In the genomic region with DNA sequence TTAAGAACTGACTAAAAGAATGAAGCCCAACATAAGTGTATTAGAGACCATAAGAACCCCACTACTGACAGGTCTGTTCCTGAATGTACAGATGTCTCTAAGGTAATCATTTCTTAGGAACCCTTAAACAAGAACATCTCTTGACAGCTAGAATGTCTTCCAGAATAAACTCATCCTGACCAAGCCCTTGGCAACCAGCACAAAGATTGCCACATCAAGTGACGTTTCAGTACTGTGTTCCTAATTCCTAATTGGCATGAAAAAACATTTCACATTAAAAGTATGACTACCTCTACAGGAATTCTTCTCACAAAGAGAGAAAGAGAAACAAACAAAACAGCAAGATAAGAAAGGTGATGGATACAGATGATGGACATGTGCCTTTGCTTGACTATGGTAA, we compare ENCODE assay signal across 26 mouse cellular contexts. TPM values are rescaled to one million over a fixed set of nuclear protein-coding genes. Genes with fewer than 3 reads are reported as not detected.
DNase-seq lines count a peak whose midpoint lies in the region; ATAC-seq and TF ChIP-seq lines count a peak whose summit lies in the region.
"Had no signal": no experiment of that assay in that cellular context is flagged by ENCODE, and none has a peak within 500 bp of the region (broad histone marks: within the 10 kb centered on the region; RNA-seq: fewer than 3 reads in every experiment).

No protein-coding gene starts in this region.

- H3K4me3 ChIP-seq in liver, adult 2 months (ENCODE audit: insufficient read depth, low read depth, low read length), result no peak overlapping the region
- no peak overlapping the region for H3K4me3 ChIP-seq in liver, embryonic 12.5 days
- H3K4me3 ChIP-seq in C2C12 (ENCODE audit: insufficient read depth, poor library complexity, severe bottlenecking) (no peak overlapping the region), myocyte (no peak overlapping the region)
- H3K4me3 ChIP-seq: embryonic facial prominence, embryonic 10.5 days; heart, embryonic 10.5 days; hindbrain, embryonic 10.5 days; left cerebral cortex, adult 2 months; megakaryocyte, embryonic 14.5 days; midbrain, embryonic 13.5 days had no signal

- no peak for ATAC-seq in liver, embryonic 12.5 days
- ATAC-seq: hindbrain, postnatal 0 days; midbrain, embryonic 13.5 days had no signal

- no peak overlapping the region for H3K9ac ChIP-seq in liver, adult 2 months (ENCODE audit: low read depth, low read length)
- H3K9ac ChIP-seq in liver, embryonic 12.5 days, result no peak overlapping the region
- H3K9ac ChIP-seq: lung, embryonic 14.5 days; midbrain, embryonic 13.5 days had no signal

- no peaks in the 10 kb centered on the region for H3K27me3 ChIP-seq in liver, adult 2 months (ENCODE audit: control insufficient read depth, insufficient read depth, low read length)
- no peaks in the 10 kb centered on the region for H3K27me3 ChIP-seq in liver, embryonic 12.5 days (replicated peaks)
- no peaks in the 10 kb centered on the region for H3K27me3 ChIP-seq in C2C12 (ENCODE audit: control insufficient read depth, insufficient read depth, insufficient read length)
- H3K27me3 ChIP-seq in myocyte (ENCODE audit: control insufficient read depth, insufficient read depth, insufficient read length), result no peaks in the 10 kb centered on the region
- H3K27me3 ChIP-seq: megakaryocyte, embryonic 14.5 days; midbrain, embryonic 13.5 days had no signal

- TF ChIP-seq CTCF in liver, adult 2 months (IDR thresholded peaks at IDR 0.05; ENCODE audit: low read depth, low read length), result no peak
- TF ChIP-seq CTCF in C2C12 (IDR thresholded peaks at IDR 0.05; ENCODE audit: control insufficient read depth, insufficient read depth, insufficient read length), result no peak

- H3K79me3 ChIP-seq in C2C12 (ENCODE audit: low read depth), result no peaks in the 10 kb centered on the region

- WGBS in liver, adult 2 months, result 23% methylated on average over 1 of the region's 1 CpGs
- 70% methylated on average over 1 of the region's 1 CpGs for WGBS in liver, embryonic 12.5 days (ENCODE audit: insufficient replicate concordance)

- H3ac ChIP-seq in C2C12 (ENCODE audit: control insufficient read depth, insufficient read length, low read depth) (no peak overlapping the region), myocyte (ENCODE audit: control insufficient read depth, insufficient read length) (no peak overlapping the region)

- H3K27ac ChIP-seq in liver, adult 2 months (replicated peaks; ENCODE audit: insufficient read depth, low read depth, low read length), result no peak overlapping the region
- no peak overlapping the region for H3K27ac ChIP-seq in liver, embryonic 12.5 days
- H3K27ac ChIP-seq: embryonic facial prominence, embryonic 10.5 days; heart, embryonic 10.5 days; hindbrain, embryonic 10.5 days; hindbrain, postnatal 0 days; left cerebral cortex, adult 2 months; midbrain, embryonic 13.5 days; stomach, postnatal 0 days had no signal

- H3K9me3 ChIP-seq in liver, embryonic 12.5 days (replicated peaks), result no peaks in the 10 kb centered on the region
- H3K9me3 ChIP-seq: embryonic facial prominence, embryonic 10.5 days; heart, embryonic 10.5 days; hindbrain, embryonic 10.5 days; megakaryocyte, embryonic 14.5 days; midbrain, embryonic 13.5 days had no signal

- H3K4me2 ChIP-seq in liver, embryonic 12.5 days, result no peak overlapping the region
- H3K4me2 ChIP-seq in myocyte (ENCODE audit: low read depth), result no peak overlapping the region
- H3K4me2 ChIP-seq: liver, embryonic 11.5 days; lung, embryonic 14.5 days; midbrain, embryonic 13.5 days had no signal

- H3K36me3 ChIP-seq in liver, adult 2 months (ENCODE audit: control insufficient read depth, insufficient read depth, low read length), result no peaks in the 10 kb centered on the region
- H3K36me3 ChIP-seq in liver, embryonic 12.5 days, result no peaks in the 10 kb centered on the region
- H3K36me3 ChIP-seq in C2C12 (ENCODE audit: control insufficient read depth, insufficient read depth), result peaks cover 14% of the 10 kb centered on the region
- H3K36me3 ChIP-seq in myocyte (ENCODE audit: control insufficient read depth, insufficient read depth), result no peaks in the 10 kb centered on the region
- H3K36me3 ChIP-seq: embryonic facial prominence, embryonic 10.5 days; heart, embryonic 10.5 days; hindbrain, embryonic 10.5 days; midbrain, embryonic 13.5 days had no signal

- H3K79me2 ChIP-seq in liver, adult 2 months (ENCODE audit: control insufficient read depth, insufficient read depth, low read length), result no peaks in the 10 kb centered on the region
- peaks cover 8% of the 10 kb centered on the region for H3K79me2 ChIP-seq in C2C12 (ENCODE audit: control insufficient read depth, insufficient read depth)
- H3K79me2 ChIP-seq in myocyte (ENCODE audit: control insufficient read depth, insufficient read depth), result no peaks in the 10 kb centered on the region

- no peak for TF ChIP-seq POLR2A in liver, adult 2 months (IDR thresholded peaks at IDR 0.05; ENCODE audit: extremely low read depth, insufficient read depth, low read length)
- no peak for TF ChIP-seq POLR2A in myocyte (IDR thresholded peaks at IDR 0.05; ENCODE audit: insufficient read length, low read depth)

- peak; percentile 29 for DNase-seq in liver, adult 2 months (ENCODE audit: extremely low read depth, low read depth, low spot score)
- peak; percentile 37 for DNase-seq in fibroblast of lung, adult 2 months (ENCODE audit: low read depth)
- no peak for DNase-seq in left cerebral cortex, adult 8-10 months (ENCODE audit: low spot score in 2 of 2)
- no peak for DNase-seq in kidney, postnatal 10 days
- DNase-seq: B cell, adult 2 months; cerebellum, adult 11 months; cerebellum, postnatal 10 days; gastrocnemius, postnatal 25 days; kidney, adult 18-20 months; layer of hippocampus, adult 9-11 months; lung, embryonic 14.5 days; right cerebral cortex, postnatal 14 days; thymus, adult 2 months; thymus, postnatal 4 days had no signal

- no peaks in the 10 kb centered on the region for H3K4me1 ChIP-seq in liver, adult 2 months (ENCODE audit: control insufficient read depth, insufficient read depth, low read length)
- no peaks in the 10 kb centered on the region for H3K4me1 ChIP-seq in liver, embryonic 12.5 days
- H3K4me1 ChIP-seq: embryonic facial prominence, embryonic 10.5 days; heart, embryonic 10.5 days; hindbrain, embryonic 10.5 days; midbrain, embryonic 13.5 days had no signal

TF ChIP-seq in C2C12, 6 proteins besides CTCF, POLR2A, EP300 and RAD21:
- TF ChIP-seq MAX (IDR thresholded peaks at IDR 0.05) (no peak), CEBPB (IDR thresholded peaks at IDR 0.05; ENCODE audit: low read depth) (peak; percentile 85)
TF ChIP-seq in C2C12: peak in this region for 1.

TF ChIP-seq in myocyte, 11 proteins besides CTCF, POLR2A, EP300 and RAD21:
- no peak for TF ChIP-seq MAX (IDR thresholded peaks at IDR 0.05; ENCODE audit: low read depth)
- no peak for TF ChIP-seq USF1 (IDR thresholded peaks at IDR 0.05; ENCODE audit: low read depth)
- no peak for TF ChIP-seq REST (IDR thresholded peaks at IDR 0.05; ENCODE audit: insufficient read depth, insufficient read length)
- TF ChIP-seq CEBPB (IDR thresholded peaks at IDR 0.05; ENCODE audit: insufficient read depth, poor library complexity, severe bottlenecking), result peak; percentile 48; the same call in 1 of the 2 replicates

RNA-seq across cellular contexts. Expression of gene Cdk6, which starts 31.7 kb away (rescaled TPM):
- 9.1 and 9.9 TPM in 2 replicates for total RNA-seq in liver, adult 2 months (2014; rRNA removed)
- 4.6 and 6.1 TPM in 2 replicates for polyA plus RNA-seq in liver, adult 2 months (2012; rRNA removed)
- 35.1 and 40.1 TPM in 2 replicates for polyA plus RNA-seq in liver, embryonic 12.5 days (2016; fragmentation: Nextera tagmentation; extraction: Ambion mirVana)
- polyA plus RNA-seq in C2C12 (2012; fragmentation: generic; extraction: Trizol) (30.9 TPM), myocyte (2012; fragmentation: generic; extraction: Trizol) (8.9 TPM)
- total RNA-seq in left cerebral cortex, adult 8-10 months (2022), result 1 to 10 TPM; 2.4 to 6.4 (median 3.8) TPM

Comparison
In these comparisons a context has a peak if more than half of its experiments do, and no peak if none do; other contexts are left out.
1. DNase-seq: peak in liver, adult 2 months (single experiment) and fibroblast of lung, adult 2 months (single experiment); none in left cerebral cortex, adult 8-10 months (0 of 2) and kidney, postnatal 10 days (single experiment).